Mouse (Mus musculus) ES-E14 (cell line): ENCODE results near the gene Gm20441. TPM values are rescaled to one million over a fixed set of nuclear protein-coding genes. Genes with fewer than 3 reads are reported as not detected.
A peak's percentile ranks its signal among the peaks of the same experiment; 100 is the strongest.
"Not testable (repeated sequence)": the region's sequence is repeated elsewhere in the genome, so short reads cannot be mapped to it uniquely, and the experiment has no call there.

ENCODE experiments used
- DNase-seq: peaks from one replicate; pipeline ENCODE4 v3.0.0-alpha.2; 2013; ENCODE audit warnings: low read depth, low spot score
- H3K27ac ChIP-seq: 2 replicates; pipeline ENCODE4 v1.5.1; 2012; ENCODE audit warnings: low read depth, mild to moderate bottlenecking, low read length, moderate library complexity, mixed read lengths; ENCODE audit not compliant: poor library complexity, insufficient read depth, severe bottlenecking
- H3K36me3 ChIP-seq: 2 replicates; pipeline ENCODE4 v1.6.1; 2012; ENCODE audit warnings: mild to moderate bottlenecking, low read length, moderate library complexity, mixed read lengths; ENCODE audit not compliant: control insufficient read depth, poor library complexity, insufficient read depth, severe bottlenecking
- H3K4me1 ChIP-seq, 2 experiments: fragments of 150-350 bp in 1 of 2; sonication (generic) in 1 of 2; 2 replicates each; pipeline ENCODE4 v1.6.1; 2012; ENCODE audit warnings: low read length in 2 of 2, mild to moderate bottlenecking in 1 of 2, mixed read lengths in 1 of 2; ENCODE audit not compliant: control insufficient read depth in 2 of 2, insufficient read depth in 2 of 2, poor library complexity in 1 of 2
- H3K4me3 ChIP-seq, 2 experiments: fragments of 150-350 bp in 1 of 2; sonication (generic) in 1 of 2; 2 replicates each; pipeline ENCODE4 v1.5.1; 2012; ENCODE audit warnings: low read length in 2 of 2, low read depth in 1 of 2, mild to moderate bottlenecking in 1 of 2, mixed read lengths in 1 of 2; ENCODE audit not compliant: insufficient read depth in 1 of 2, poor library complexity in 1 of 2, severe bottlenecking in 1 of 2
- H3K9ac ChIP-seq: 2 replicates; pipeline ENCODE4 v1.6.1; 2012; ENCODE audit warnings: low read depth, mild to moderate bottlenecking, low read length, mixed read lengths; ENCODE audit not compliant: poor library complexity, insufficient read depth, severe bottlenecking
- H3K9me3 ChIP-seq: fragments of 150-350 bp; sonication (generic); 2 replicates; pipeline ENCODE4 v1.6.1; 2012; ENCODE audit warnings: low read depth, mild to moderate bottlenecking, low read length; ENCODE audit not compliant: control insufficient read depth, insufficient read depth
- CHD2 ChIP-seq: IDR thresholded peaks from 2 replicates; pipeline ENCODE4 v1.6.1; 2014; ENCODE audit warnings: mild to moderate bottlenecking, low read depth, low read length, inconsistent platforms
- HCFC1 ChIP-seq: IDR thresholded peaks from 2 replicates; pipeline ENCODE4 v1.6.1; 2012; ENCODE audit warnings: low read length, inconsistent platforms, borderline replicate concordance; ENCODE audit not compliant: insufficient read depth
- MAFK ChIP-seq: IDR thresholded peaks from 2 replicates; pipeline ENCODE4 v1.6.1; 2014; ENCODE audit warnings: mild to moderate bottlenecking, low read depth, low read length, inconsistent platforms; ENCODE audit not compliant: insufficient read depth
- ZC3H11A ChIP-seq: IDR thresholded peaks from 2 replicates; pipeline ENCODE4 v1.6.1; 2012; ENCODE audit warnings: low read depth, mild to moderate bottlenecking, inconsistent platforms, low read length, borderline replicate concordance
- ZNF384 ChIP-seq: IDR thresholded peaks from 2 replicates; pipeline ENCODE4 v1.6.1; 2012; ENCODE audit warnings: low read depth, low read length, inconsistent platforms
- in situ Hi-C, 2 experiments: fragments of 600-800 bp; cut with MboI; formaldehyde crosslinking; loops; one replicate each; pipeline ENCODE4 v1.15.1; 2025; ENCODE audit warnings: low sequenced_read_pairs in 2 of 2, inconsistent platforms in 1 of 2; ENCODE audit not compliant: unreplicated experiment in 2 of 2
- total RNA-seq: library from RNA; depleted of rRNA; stranded (reverse); fragments of 300-350 nt; gene quantifications from 2 replicates; pipeline ENCODE4 v1.2.3, GENCODE M21; 2012

Gene Gm20441
- total RNA-seq, 1 experiment, result not detected

GRCm38 (mm10) chr10:75772795-75773664 is 7.7 kb downstream of the Gm20441 start, which contains the start of gene Ddt:
Ddt (minus strand) TSS chr10:75773414.
- H3K4me3 ChIP-seq, result peak within 1 kb of the TSS; percentile 94 to 99
- no peak for TF ChIP-seq MAFK
- H3K36me3 ChIP-seq, result peaks cover 2% of the 10 kb centered on the region; the same call in 1 of the 2 replicates
- in situ Hi-C loops, result no loop called here
- no peaks in the 10 kb centered on the region for H3K9me3 ChIP-seq
- peak within 1 kb of the TSS; percentile 73; the same call in 1 of the 2 replicates for H3K27ac ChIP-seq
- H3K4me1 ChIP-seq, result no peaks in the 10 kb centered on the region
- peak within 1 kb of the TSS; percentile 92 for H3K9ac ChIP-seq
- DNase-seq, result peak; percentile 92

DNA sequence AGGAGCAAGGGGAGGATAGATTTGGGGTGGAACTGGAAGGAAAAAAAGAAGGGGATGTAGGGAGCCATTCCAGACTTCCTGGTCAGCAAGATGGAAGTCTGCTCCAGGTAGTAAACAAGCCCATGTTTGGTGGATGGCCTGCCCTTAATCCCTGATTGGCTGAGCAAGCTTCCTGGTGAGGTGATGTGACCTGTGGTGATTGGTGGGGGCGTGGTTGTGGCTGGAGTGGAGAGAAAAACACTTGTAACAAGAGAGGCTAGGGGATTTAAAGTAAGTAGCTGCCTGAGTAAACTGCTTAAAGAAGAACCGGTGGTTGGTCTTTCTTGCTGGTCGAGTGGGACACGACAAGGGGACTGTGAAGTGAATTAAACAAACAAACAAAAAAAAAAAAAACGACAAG is 13.0 kb downstream of the Gm20441 start:
- DNase-seq, H3K36me3 ChIP-seq, H3K9ac ChIP-seq, H3K4me3 ChIP-seq, H3K27ac ChIP-seq, H3K4me1 ChIP-seq, in situ Hi-C loops, H3K9me3 ChIP-seq: not testable (repeated sequence)

- no peak for DNase-seq
- no peaks in the 10 kb centered on the region for H3K9me3 ChIP-seq
- H3K4me1 ChIP-seq, result peaks cover 0 to 3% of the 10 kb centered on the region in 2 experiments; a peak in 1 of 4 replicates
- H3K36me3 ChIP-seq, result peaks cover 5% of the 10 kb centered on the region; the same call in 1 of the 2 replicates
- no peak overlapping the region for H3K27ac ChIP-seq
- in situ Hi-C loops, result no loop called here
- H3K9ac ChIP-seq, result no peak overlapping the region
- TF ChIP-seq ZNF384, result no peak
- H3K4me3 ChIP-seq, result no peak overlapping the region
Observed at GRCm38 (mm10) chr10:75766856-75767255, 13.9 kb downstream of the Gm20441 start.

DNA sequence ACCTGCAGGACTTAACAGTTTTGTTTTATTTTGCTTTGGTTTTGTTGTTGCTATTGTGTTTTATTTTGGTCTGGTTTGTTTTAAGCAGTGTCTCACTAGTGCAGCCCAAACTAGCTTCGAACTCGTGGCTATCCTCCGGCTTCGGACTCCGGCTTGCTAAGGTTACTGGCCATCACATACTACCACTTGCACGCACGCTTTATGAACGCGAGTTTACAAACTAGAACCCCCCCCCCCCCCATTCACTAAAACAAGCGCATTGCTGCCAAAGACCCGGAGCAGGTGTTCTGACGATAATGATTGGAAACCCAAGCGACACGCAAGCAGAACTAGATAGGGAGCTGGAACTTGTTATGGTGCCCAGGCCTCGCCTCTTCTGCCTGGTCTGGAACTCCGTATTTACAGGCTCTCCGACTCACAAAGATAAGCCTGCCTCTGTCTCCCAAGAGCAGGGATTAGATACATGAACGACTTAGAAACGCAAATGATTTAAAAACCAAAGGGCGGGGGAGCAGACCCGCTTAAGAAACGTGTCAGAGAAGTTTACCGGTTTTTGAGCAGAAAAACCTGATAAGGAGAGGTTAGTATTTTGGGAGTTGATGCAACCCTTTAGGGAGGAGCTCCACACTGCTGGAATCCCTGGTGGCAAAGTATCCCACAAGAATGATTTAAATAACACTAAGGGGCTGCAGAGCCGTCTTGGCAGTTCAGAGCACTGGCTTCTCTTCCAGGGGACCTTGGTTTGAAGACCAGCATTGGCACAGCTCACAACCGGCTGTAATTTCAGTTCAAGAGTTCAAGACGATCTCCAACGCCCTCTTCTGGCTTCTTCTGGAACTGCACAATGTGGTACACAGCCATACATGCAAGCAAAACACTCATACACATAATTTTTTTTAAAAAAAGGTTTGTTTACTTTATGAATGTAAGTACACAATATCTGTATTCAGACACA is 16.0 kb downstream of the Gm20441 start:
- in situ Hi-C loops, result no loop called here
- Histone ChIP-seq H3K9ac (peak overlapping the region; percentile 80), H3K4me1 (peaks cover 0 to 3% of the 10 kb centered on the region in 2 experiments; a peak in 1 of 4 replicates), H3K9me3 (no peaks in the 10 kb centered on the region), H3K36me3 (peaks cover 6% of the 10 kb centered on the region), H3K4me3 (peak overlapping the region; percentile 83 to 99), H3K27ac (peak overlapping the region; percentile 13)
- DNase-seq, result peak; percentile 89
- no peak for TF ChIP-seq MAFK
- TF ChIP-seq ZC3H11A, result no peak
- no peak; the same call in 1 of the 2 replicates for TF ChIP-seq HCFC1
- no peak for TF ChIP-seq CHD2
- TF ChIP-seq ZNF384, result peak; percentile 79
